In genomic region chr2:32095351-32096121, GRCm38 (mm10) we compare ENCODE assay signal across 8 mouse cellular contexts. TPM values are rescaled to one million over a fixed set of nuclear protein-coding genes. Genes with fewer than 3 reads are reported as not detected.
DNase-seq lines count a peak whose midpoint lies in the region; ATAC-seq and TF ChIP-seq lines count a peak whose summit lies in the region.

Gene Plpp7 (plus strand): TSS chr2:32095528.

- WGBS in thymus, adult 2 months: 68% methylated on average over 22 of the region's 22 CpGs
- 62% methylated on average over 22 of the region's 22 CpGs for WGBS in forebrain, embryonic 10.5 days
- 42% methylated on average over 22 of the region's 22 CpGs for WGBS in heart, embryonic 12.5 days
- WGBS in kidney, embryonic 16.5 days: 54% methylated on average over 22 of the region's 22 CpGs
- WGBS in limb, embryonic 14.5 days: 56% methylated on average over 22 of the region's 22 CpGs
- 39% methylated on average over 22 of the region's 22 CpGs for WGBS in midbrain, embryonic 13.5 days
- 53% methylated on average over 22 of the region's 22 CpGs for WGBS in stomach, embryonic 15.5 days

- H3K9ac ChIP-seq in heart, embryonic 12.5 days: peak within 1 kb of the TSS; percentile 86
- peak within 1 kb of the TSS; percentile 68 for H3K9ac ChIP-seq in kidney, embryonic 16.5 days (replicated peaks; ENCODE audit: low read length)
- H3K9ac ChIP-seq in limb, embryonic 14.5 days (ENCODE audit: low read depth, low read length, severe bottlenecking): peak within 1 kb of the TSS; percentile 55
- H3K9ac ChIP-seq in midbrain, embryonic 13.5 days (replicated peaks): peak within 1 kb of the TSS; percentile 77
- 0 out of 2 replicates have a peak within 1 kb of the TSS, but pooled peaks have one; percentile 16 for H3K9ac ChIP-seq in stomach, embryonic 15.5 days

- ATAC-seq in heart, embryonic 12.5 days (ENCODE audit: insufficient number of reproducible peaks, low FRiP score): peak; percentile 66
- peak; percentile 92 for ATAC-seq in kidney, embryonic 16.5 days (ENCODE audit: low FRiP score, low TSS enrichment)
- ATAC-seq in limb, embryonic 14.5 days (ENCODE audit: low FRiP score, low read depth): peak; percentile 90
- peak; percentile 97 for ATAC-seq in midbrain, embryonic 13.5 days
- ATAC-seq in stomach, embryonic 15.5 days (ENCODE audit: insufficient read depth, low FRiP score, low read depth): peak; percentile 67; the same call in 1 of the 2 replicates

- H3K9me3 ChIP-seq in forebrain, embryonic 10.5 days: peaks cover 1% of the 10 kb centered on the region; the same call in 1 of the 2 replicates
- H3K9me3 ChIP-seq in heart, embryonic 12.5 days (replicated peaks): peaks cover 1% of the 10 kb centered on the region; the same call in 1 of the 2 replicates
- H3K9me3 ChIP-seq in kidney, embryonic 16.5 days (ENCODE audit: low read length): no peaks in the 10 kb centered on the region
- no peaks in the 10 kb centered on the region for H3K9me3 ChIP-seq in limb, embryonic 14.5 days (ENCODE audit: control insufficient read depth, low read length)
- peaks cover 2% of the 10 kb centered on the region; the same call in 1 of the 2 replicates for H3K9me3 ChIP-seq in midbrain, embryonic 13.5 days
- no peaks in the 10 kb centered on the region for H3K9me3 ChIP-seq in stomach, embryonic 15.5 days

- H3K27me3 ChIP-seq in thymus, adult 2 months (ENCODE audit: control insufficient read depth, insufficient read depth, low read length): no peaks in the 10 kb centered on the region
- H3K27me3 ChIP-seq in forebrain, embryonic 10.5 days (ENCODE audit: poor library complexity, severe bottlenecking): peaks cover 4% of the 10 kb centered on the region; the same call in 1 of the 2 replicates
- H3K27me3 ChIP-seq in heart, embryonic 12.5 days (replicated peaks): no peaks in the 10 kb centered on the region
- no peaks in the 10 kb centered on the region for H3K27me3 ChIP-seq in kidney, embryonic 16.5 days (ENCODE audit: insufficient read depth, low read length)
- no peaks in the 10 kb centered on the region for H3K27me3 ChIP-seq in limb, embryonic 14.5 days (ENCODE audit: control insufficient read depth, insufficient read depth, low read length)
- H3K27me3 ChIP-seq in midbrain, embryonic 13.5 days: peaks cover 4% of the 10 kb centered on the region; the same call in 1 of the 2 replicates
- H3K27me3 ChIP-seq in stomach, embryonic 15.5 days (replicated peaks): no peaks in the 10 kb centered on the region

- H3K4me1 ChIP-seq in thymus, adult 2 months (replicated peaks; ENCODE audit: control insufficient read depth, insufficient read depth, low read length): peaks cover 7% of the 10 kb centered on the region; the same call in 1 of the 2 replicates
- H3K4me1 ChIP-seq in forebrain, embryonic 10.5 days: peaks cover 18% of the 10 kb centered on the region
- H3K4me1 ChIP-seq in heart, embryonic 12.5 days (replicated peaks): peaks cover 23% of the 10 kb centered on the region
- peaks cover 6% of the 10 kb centered on the region for H3K4me1 ChIP-seq in kidney, embryonic 16.5 days (ENCODE audit: insufficient read depth, low read length)
- no peaks in the 10 kb centered on the region for H3K4me1 ChIP-seq in limb, embryonic 14.5 days (ENCODE audit: control insufficient read depth, insufficient read depth, low read length)
- H3K4me1 ChIP-seq in midbrain, embryonic 13.5 days (replicated peaks): peaks cover 22% of the 10 kb centered on the region
- H3K4me1 ChIP-seq in stomach, embryonic 15.5 days: peaks cover 5% of the 10 kb centered on the region; the same call in 1 of the 2 replicates

- H3K27ac ChIP-seq in thymus, adult 2 months (ENCODE audit: control insufficient read depth, insufficient read depth, low read length): no peak within 1 kb of the TSS
- H3K27ac ChIP-seq in forebrain, embryonic 10.5 days: peak within 1 kb of the TSS; percentile 71
- peak within 1 kb of the TSS; percentile 68 for H3K27ac ChIP-seq in heart, embryonic 12.5 days (ENCODE audit: poor library complexity, severe bottlenecking)
- H3K27ac ChIP-seq in kidney, embryonic 16.5 days (ENCODE audit: low read length): no peak within 1 kb of the TSS
- no peak within 1 kb of the TSS for H3K27ac ChIP-seq in limb, embryonic 14.5 days (replicated peaks; ENCODE audit: low read depth, low read length)
- peak within 1 kb of the TSS; percentile 79 for H3K27ac ChIP-seq in midbrain, embryonic 13.5 days
- no peak within 1 kb of the TSS for H3K27ac ChIP-seq in stomach, embryonic 15.5 days

- no peaks in the 10 kb centered on the region for H3K36me3 ChIP-seq in thymus, adult 2 months (ENCODE audit: control insufficient read depth, insufficient read depth, low read length)
- no peaks in the 10 kb centered on the region for H3K36me3 ChIP-seq in forebrain, embryonic 10.5 days (replicated peaks)
- H3K36me3 ChIP-seq in heart, embryonic 12.5 days: peaks cover 17% of the 10 kb centered on the region
- H3K36me3 ChIP-seq in kidney, embryonic 16.5 days (ENCODE audit: insufficient read depth, low read length): no peaks in the 10 kb centered on the region
- no peaks in the 10 kb centered on the region for H3K36me3 ChIP-seq in limb, embryonic 14.5 days (ENCODE audit: control insufficient read depth, insufficient read depth, low read length)
- H3K36me3 ChIP-seq in midbrain, embryonic 13.5 days: peaks cover 12% of the 10 kb centered on the region; the same call in 1 of the 2 replicates
- H3K36me3 ChIP-seq in stomach, embryonic 15.5 days: no peaks in the 10 kb centered on the region

- no peak for TF ChIP-seq POLR2A in thymus, adult 2 months (IDR thresholded peaks at IDR 0.05; ENCODE audit: control insufficient read depth, extremely low read depth, insufficient read depth, low read length, poor library complexity)
- no peak for TF ChIP-seq POLR2A in limb, embryonic 14.5 days (IDR thresholded peaks at IDR 0.05; ENCODE audit: borderline replicate concordance, extremely low read depth, insufficient read depth, insufficient read length)

- DNase-seq in thymus, adult 2 months: no peak
- DNase-seq in thymus, postnatal 36 days: no peak
- peak; percentile 54 for DNase-seq in forebrain, embryonic 10.5 days (ENCODE audit: extremely low spot score, low spot score)
- peak; percentile 73 for DNase-seq in limb, embryonic 14.5 days (ENCODE audit: low spot score)

- H3K4me2 ChIP-seq in heart, embryonic 12.5 days: peak within 1 kb of the TSS; percentile 78
- peak within 1 kb of the TSS; percentile 55 for H3K4me2 ChIP-seq in kidney, embryonic 16.5 days (replicated peaks; ENCODE audit: low read depth, low read length)
- peak within 1 kb of the TSS; percentile 44 for H3K4me2 ChIP-seq in limb, embryonic 14.5 days (replicated peaks; ENCODE audit: low read depth, low read length, severe bottlenecking)
- peak within 1 kb of the TSS; percentile 60 for H3K4me2 ChIP-seq in midbrain, embryonic 13.5 days (replicated peaks)
- H3K4me2 ChIP-seq in stomach, embryonic 15.5 days: peak within 1 kb of the TSS; percentile 46

- H3K4me3 ChIP-seq in thymus, adult 2 months (ENCODE audit: control insufficient read depth, insufficient read depth, low read length): peak within 1 kb of the TSS; percentile 13; the same call in 1 of the 2 replicates
- H3K4me3 ChIP-seq in forebrain, embryonic 10.5 days: peak within 1 kb of the TSS; percentile 37
- H3K4me3 ChIP-seq in heart, embryonic 12.5 days: peak within 1 kb of the TSS; percentile 50
- H3K4me3 ChIP-seq in kidney, embryonic 16.5 days (ENCODE audit: low read length): peak within 1 kb of the TSS; percentile 47
- peak within 1 kb of the TSS; percentile 27 for H3K4me3 ChIP-seq in limb, embryonic 14.5 days (replicated peaks; ENCODE audit: low read length)
- peak within 1 kb of the TSS; percentile 44 for H3K4me3 ChIP-seq in midbrain, embryonic 13.5 days (replicated peaks)
- peak within 1 kb of the TSS; percentile 34 for H3K4me3 ChIP-seq in stomach, embryonic 15.5 days (replicated peaks)

- no peak for TF ChIP-seq CTCF in thymus, adult 2 months (IDR thresholded peaks at IDR 0.05; ENCODE audit: borderline replicate concordance, control insufficient read depth, extremely low read depth, insufficient read depth, low read length, poor library complexity)

RNA-seq across cellular contexts. Expression of gene Plpp7, which starts in this region (rescaled TPM):
- polyA plus RNA-seq in thymus, adult 2 months (2012; rRNA removed): 2.9 and 7.7 TPM in 2 replicates
- 4.8 and 5.3 TPM in 2 replicates for polyA plus RNA-seq in forebrain, embryonic 10.5 days (2016; fragmentation: Nextera tagmentation; extraction: Ambion mirVana)
- polyA plus RNA-seq in heart, embryonic 12.5 days (2016; fragmentation: Nextera tagmentation; extraction: Ambion mirVana): 11.4 and 13.6 TPM in 2 replicates
- 6.8 and 7.8 TPM in 2 replicates for polyA plus RNA-seq in kidney, embryonic 16.5 days (2015; fragmentation: Nextera tagmentation; extraction: Ambion mirVana)
- polyA plus RNA-seq in limb, embryonic 14.5 days (2012; rRNA removed): 11.7 and 15.1 TPM in 2 replicates
- 8.9 and 10.0 TPM in 2 replicates for polyA plus RNA-seq in limb, embryonic 14.5 days (2014; fragmentation: Nextera tagmentation; extraction: Ambion mirVana)
- 16.6 and 19.1 TPM in 2 replicates for polyA plus RNA-seq in midbrain, embryonic 13.5 days (2015; fragmentation: Nextera tagmentation; extraction: Ambion mirVana)
- 4.4 and 4.8 TPM in 2 replicates for polyA plus RNA-seq in stomach, embryonic 15.5 days (2015; fragmentation: Nextera tagmentation; extraction: Ambion mirVana)

Comparison
In these comparisons a context has a peak if more than half of its experiments do, and no peak if none do; other contexts are left out.
1. DNase-seq: peak in forebrain, embryonic 10.5 days (single experiment) and limb, embryonic 14.5 days (single experiment); none in thymus, adult 2 months (single experiment) and thymus, postnatal 36 days (0 of 2).
2. H3K27ac ChIP-seq: peak in forebrain, embryonic 10.5 days (single experiment), heart, embryonic 12.5 days (single experiment) and midbrain, embryonic 13.5 days (single experiment); none in thymus, adult 2 months (single experiment), kidney, embryonic 16.5 days (single experiment), limb, embryonic 14.5 days (single experiment) and stomach, embryonic 15.5 days (single experiment).
3. H3K9ac ChIP-seq: peak in every context shown above with its lines; median percentile 86 in heart, embryonic 12.5 days; 77 in midbrain, embryonic 13.5 days; 68 in kidney, embryonic 16.5 days; 55 in limb, embryonic 14.5 days; 16 in stomach, embryonic 15.5 days.
4. Peak in every context shown above with its lines, with median percentiles within 50 percentile points of each other: H3K4me3 ChIP-seq, ATAC-seq and H3K4me2 ChIP-seq.